Mouse (Mus musculus) megakaryocyte, embryonic 14.5 days (primary cell): ENCODE measurements around the gene Plekho1.

Experiments
- FLI1 ChIP-seq: IDR thresholded peaks from 2 replicates; pipeline ENCODE4 v1.6.1; 2012; ENCODE audit warnings: low read length, inconsistent platforms, mixed read lengths
- GATA1 ChIP-seq: IDR thresholded peaks from 3 replicates; pipeline ENCODE4 v1.6.1; 2012; ENCODE audit warnings: mixed read lengths, low read length, inconsistent platforms, borderline replicate concordance

DNA sequence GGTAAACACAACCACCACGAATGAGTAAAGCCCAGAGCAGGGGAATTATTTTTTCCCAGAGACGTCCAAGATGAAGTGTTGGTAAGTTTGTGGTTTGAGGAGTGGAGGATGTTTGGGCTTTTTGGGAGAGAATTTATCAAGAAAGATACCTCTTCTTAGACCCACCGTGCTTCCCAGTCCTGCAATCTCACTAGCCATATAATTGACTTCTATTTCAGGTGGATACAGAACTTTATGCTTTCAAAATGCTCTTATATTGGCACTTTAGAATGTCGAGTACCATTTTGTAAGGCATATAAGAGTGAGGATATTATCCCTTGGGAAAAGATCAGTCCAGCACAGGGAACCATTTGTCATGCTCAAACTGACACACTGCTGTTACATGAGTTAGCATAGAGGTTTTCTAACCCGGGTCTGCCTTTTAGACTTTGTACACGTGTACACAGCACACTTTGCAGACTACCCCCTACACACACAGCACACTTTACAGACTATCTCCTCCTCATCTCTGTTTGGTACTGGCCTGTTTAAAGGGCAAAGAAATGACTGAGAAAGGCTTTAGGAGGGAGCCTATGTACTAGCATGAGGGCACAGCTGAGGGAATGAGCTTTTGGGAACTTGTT is 761 bp upstream of the Plekho1 start:
- no peak for TF ChIP-seq GATA1
- no peak for TF ChIP-seq FLI1
